Mouse (Mus musculus) liver, adult 2 months (tissue): ENCODE results near the gene Aoah.

Experiments used
- CTCF ChIP-seq: fragments of 200-500 bp; IDR thresholded peaks from 2 replicates; pipeline ENCODE4 v1.5.1; 2011; ENCODE audit warnings: low read depth, low read length, control low read depth
- POLR2A ChIP-seq: fragments of 200-500 bp; IDR thresholded peaks from 2 replicates; pipeline ENCODE4 v1.6.1; 2011; ENCODE audit warnings: low read length, control low read depth; ENCODE audit not compliant: insufficient read depth; ENCODE audit errors: extremely low read depth

- TF ChIP-seq POLR2A: no peak
- TF ChIP-seq CTCF: no peak
These were observed 34.8 kb downstream of the Aoah start for GRCm38 (mm10) chr13:20828728-20829127.
